Mouse (Mus musculus): ENCODE data around the gene Tmtc2. TPM values are rescaled to one million over a fixed set of nuclear protein-coding genes. Genes with fewer than 3 reads are reported as not detected.

The Tmtc2 gene
- polyA plus RNA-seq, 1 experiment = 0.55 TPM

DNA sequence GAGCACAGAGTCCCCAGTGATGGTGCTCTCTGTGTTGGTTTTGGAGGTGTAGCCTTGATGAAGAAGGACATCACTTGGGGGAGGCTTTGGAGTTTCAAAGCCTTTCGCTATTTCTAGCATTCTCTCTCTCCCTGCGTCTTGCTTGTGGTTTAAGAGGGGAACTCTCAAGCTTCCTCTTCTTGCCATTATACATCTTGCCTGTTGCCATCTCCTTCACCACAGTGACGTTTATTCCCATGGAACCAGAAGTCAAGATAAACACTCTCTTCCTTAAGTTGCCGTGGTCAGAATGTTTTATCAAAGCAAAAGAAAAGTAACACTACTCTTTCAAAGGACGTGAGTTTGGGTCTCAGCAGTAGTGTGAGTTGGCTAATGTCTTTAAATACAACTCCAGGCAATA, 387.6 kb downstream of the Tmtc2 start:
- TF ChIP-seq CTCF (IDR thresholded peaks at IDR 0.05; ENCODE audit: extremely low read depth, insufficient read depth, insufficient read length, insufficient replicate concordance) = no peak
- H3K4me1 ChIP-seq (ENCODE audit: control insufficient read depth, insufficient read depth, insufficient read length) = no peaks in the 10 kb centered on the region
- H3K27me3 ChIP-seq (ENCODE audit: control insufficient read depth, insufficient read depth, low read length) = no peaks in the 10 kb centered on the region
- 9% methylated on average over 5 of the region's 5 CpGs for WGBS
- H3K4me3 ChIP-seq (ENCODE audit: extremely low read depth, insufficient read depth, insufficient read length) = no peak overlapping the region
- no peaks in the 10 kb centered on the region for H3K36me3 ChIP-seq (ENCODE audit: control insufficient read depth, insufficient read depth, low read length)
- no peak overlapping the region for H3K27ac ChIP-seq (ENCODE audit: insufficient read depth, low read length)
- DNase-seq (ENCODE audit: low read depth in 1 of 2, low spot score in 2 of 2) = no peak

DNA sequence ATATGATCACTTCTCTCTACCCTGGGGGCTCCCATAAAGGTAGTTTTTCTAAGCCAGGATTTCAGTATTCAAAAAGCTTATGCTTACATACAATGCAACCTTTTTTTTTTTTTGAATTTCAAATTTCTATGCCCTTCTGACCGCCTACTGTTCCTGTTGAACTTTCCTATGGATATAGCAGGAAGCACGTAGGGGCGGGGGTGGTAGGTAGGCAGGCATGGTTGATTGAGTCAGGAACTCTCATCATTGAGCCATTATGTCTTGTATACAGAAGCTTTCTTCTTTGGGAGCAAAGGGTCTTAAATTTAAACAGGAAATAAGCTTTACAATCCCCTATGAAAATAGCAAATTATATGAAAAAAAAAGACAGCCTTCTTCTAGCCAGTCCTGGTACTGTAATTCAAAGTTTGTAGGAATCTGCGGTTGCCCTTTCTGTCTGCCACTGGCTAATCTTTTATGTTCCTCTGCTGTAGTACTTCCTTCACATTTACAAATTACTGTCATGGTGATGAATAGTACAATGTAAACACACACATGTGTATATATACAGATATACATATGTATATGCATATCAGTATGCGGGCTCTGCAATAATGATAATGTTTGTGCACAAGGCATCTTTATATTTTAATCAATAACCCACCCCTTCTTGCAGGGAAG, 405.7 kb downstream of the Tmtc2 start:
- 91% methylated on average over 5 of the region's 5 CpGs for WGBS
- DNase-seq (ENCODE audit: low read depth in 1 of 2, low spot score in 2 of 2) = no peak
- Histone ChIP-seq H3K4me3 (ENCODE audit: extremely low read depth, insufficient read depth, insufficient read length) (no peak overlapping the region), H3K36me3 (ENCODE audit: control insufficient read depth, insufficient read depth, low read length) (no peaks in the 10 kb centered on the region), H3K27ac (ENCODE audit: insufficient read depth, low read length) (no peak overlapping the region), H3K27me3 (ENCODE audit: control insufficient read depth, insufficient read depth, low read length) (no peaks in the 10 kb centered on the region), H3K4me1 (ENCODE audit: control insufficient read depth, insufficient read depth, insufficient read length) (no peaks in the 10 kb centered on the region)
- TF ChIP-seq CTCF (IDR thresholded peaks at IDR 0.05; ENCODE audit: extremely low read depth, insufficient read depth, insufficient read length, insufficient replicate concordance) (no peak), POLR2A (IDR thresholded peaks at IDR 0.05; ENCODE audit: low read depth, low read length) (no peak)

DNA sequence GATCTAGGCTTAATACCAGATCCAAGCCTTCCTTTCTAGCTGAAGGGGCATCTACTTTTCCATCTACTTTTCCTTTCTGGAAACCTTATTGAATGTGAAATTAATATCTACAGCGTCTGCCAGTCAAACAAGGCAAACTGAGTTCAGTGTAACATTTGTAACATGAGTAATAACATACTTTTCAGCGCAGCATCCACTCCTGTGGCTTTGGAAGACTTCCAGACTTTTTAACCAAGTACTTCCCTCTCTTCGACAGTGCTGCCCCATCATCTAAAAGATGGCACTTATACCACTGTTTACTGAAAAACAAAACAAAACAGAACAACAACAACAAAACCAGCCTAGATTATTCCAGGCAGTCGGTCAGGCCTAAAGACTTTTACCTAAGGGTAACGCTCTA, 409.0 kb downstream of the Tmtc2 start:
- TF ChIP-seq CTCF (IDR thresholded peaks at IDR 0.05; ENCODE audit: extremely low read depth, insufficient read depth, insufficient read length, insufficient replicate concordance) = no peak
- WGBS = 55% methylated on average over 5 of the region's 5 CpGs

DNA sequence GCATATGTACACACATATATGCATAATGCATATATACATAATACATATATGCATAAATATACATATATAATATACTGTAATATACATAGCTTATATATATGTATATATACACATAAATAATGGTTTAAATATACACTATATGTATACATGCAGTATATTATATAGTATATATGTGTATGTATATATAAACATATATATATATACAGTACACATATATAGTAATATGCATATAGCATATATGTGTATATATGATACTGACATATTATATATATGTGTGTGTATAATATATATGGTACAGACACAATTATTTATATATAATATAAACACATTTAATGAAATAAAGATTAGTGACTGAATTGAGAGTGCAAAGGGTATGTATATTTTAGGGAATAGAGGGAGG, 420.5 kb downstream of the Tmtc2 start:
- Histone ChIP-seq H3K4me3 (ENCODE audit: extremely low read depth, insufficient read depth, insufficient read length) (no peak overlapping the region), H3K27me3 (ENCODE audit: control insufficient read depth, insufficient read depth, low read length) (no peaks in the 10 kb centered on the region), H3K27ac (ENCODE audit: insufficient read depth, low read length) (no peak overlapping the region), H3K36me3 (ENCODE audit: control insufficient read depth, insufficient read depth, low read length) (no peaks in the 10 kb centered on the region), H3K4me1 (ENCODE audit: control insufficient read depth, insufficient read depth, insufficient read length) (no peaks in the 10 kb centered on the region)
- TF ChIP-seq POLR2A (IDR thresholded peaks at IDR 0.05; ENCODE audit: low read depth, low read length) = no peak
- TF ChIP-seq CTCF (IDR thresholded peaks at IDR 0.05; ENCODE audit: extremely low read depth, insufficient read depth, insufficient read length, insufficient replicate concordance) = no peak
- DNase-seq (ENCODE audit: low read depth in 1 of 2, low spot score in 2 of 2) = no peak

More for the DNA sequence above, 409.0 kb downstream of the Tmtc2 start:
- H3K27me3 ChIP-seq (ENCODE audit: control insufficient read depth, insufficient read depth, low read length) = no peaks in the 10 kb centered on the region
- H3K36me3 ChIP-seq (ENCODE audit: control insufficient read depth, insufficient read depth, low read length) = no peaks in the 10 kb centered on the region
- H3K4me3 ChIP-seq (ENCODE audit: extremely low read depth, insufficient read depth, insufficient read length) = no peak overlapping the region
- no peak for DNase-seq (ENCODE audit: low read depth in 1 of 2, low spot score in 2 of 2)
- no peak overlapping the region for H3K27ac ChIP-seq (ENCODE audit: insufficient read depth, low read length)
- no peaks in the 10 kb centered on the region for H3K4me1 ChIP-seq (ENCODE audit: control insufficient read depth, insufficient read depth, insufficient read length)

DNA sequence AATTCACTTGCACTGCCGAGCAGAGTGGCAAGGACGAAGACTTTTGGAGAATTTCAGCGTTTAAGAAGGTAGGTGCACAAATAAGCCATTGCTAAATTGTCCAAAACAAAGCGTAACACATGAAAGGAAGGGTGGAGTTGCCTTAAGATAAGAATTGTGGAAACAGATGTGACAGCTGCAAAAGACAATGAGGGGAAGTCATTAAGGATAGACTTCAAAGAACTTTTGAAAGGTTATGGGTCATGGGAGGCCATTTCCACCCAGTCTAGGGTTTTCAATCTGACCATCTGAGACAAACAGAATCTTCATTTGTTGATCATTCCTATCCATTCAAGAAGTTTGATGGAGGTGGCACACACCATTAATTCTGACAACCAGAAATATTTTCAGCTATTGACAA, 429.9 kb downstream of the Tmtc2 start:
- Histone ChIP-seq H3K4me3 (ENCODE audit: extremely low read depth, insufficient read depth, insufficient read length) (no peak overlapping the region), H3K27me3 (ENCODE audit: control insufficient read depth, insufficient read depth, low read length) (no peaks in the 10 kb centered on the region), H3K36me3 (ENCODE audit: control insufficient read depth, insufficient read depth, low read length) (no peaks in the 10 kb centered on the region), H3K4me1 (ENCODE audit: control insufficient read depth, insufficient read depth, insufficient read length) (no peaks in the 10 kb centered on the region), H3K27ac (ENCODE audit: insufficient read depth, low read length) (no peak overlapping the region)
- 48% methylated on average over 4 of the region's 4 CpGs for WGBS
- DNase-seq (ENCODE audit: low read depth in 1 of 2, low spot score in 2 of 2) = no peak
- no peak for TF ChIP-seq CTCF (IDR thresholded peaks at IDR 0.05; ENCODE audit: extremely low read depth, insufficient read depth, insufficient read length, insufficient replicate concordance)
- no peak for TF ChIP-seq POLR2A (IDR thresholded peaks at IDR 0.05; ENCODE audit: low read depth, low read length)

DNA sequence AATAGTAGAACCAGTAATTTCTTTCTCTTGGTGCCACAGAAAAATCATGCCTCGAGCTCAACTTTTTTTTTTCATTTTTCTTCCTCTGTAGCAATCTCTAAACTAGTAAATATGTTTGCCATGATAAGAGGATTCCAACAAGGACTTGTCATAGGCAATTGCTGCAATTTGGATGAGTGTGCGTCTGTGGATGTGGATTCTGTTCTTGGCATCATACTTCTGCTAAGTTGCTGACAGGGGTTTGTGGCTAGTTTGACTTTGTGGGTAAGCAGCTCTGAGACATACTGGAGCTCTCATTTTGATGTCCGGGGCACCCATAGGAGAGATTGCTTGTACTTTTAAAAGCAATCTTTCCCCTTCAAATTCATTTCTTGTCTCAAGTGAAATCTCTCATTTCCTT, 432.1 kb downstream of the Tmtc2 start:
- Histone ChIP-seq H3K4me3 (ENCODE audit: extremely low read depth, insufficient read depth, insufficient read length) (no peak overlapping the region), H3K36me3 (ENCODE audit: control insufficient read depth, insufficient read depth, low read length) (no peaks in the 10 kb centered on the region), H3K4me1 (ENCODE audit: control insufficient read depth, insufficient read depth, insufficient read length) (no peaks in the 10 kb centered on the region), H3K27me3 (ENCODE audit: control insufficient read depth, insufficient read depth, low read length) (no peaks in the 10 kb centered on the region), H3K27ac (ENCODE audit: insufficient read depth, low read length) (no peak overlapping the region)
- WGBS = 79% methylated on average over 3 of the region's 3 CpGs
- no peak for DNase-seq (ENCODE audit: low read depth in 1 of 2, low spot score in 2 of 2)
- no peak for TF ChIP-seq CTCF (IDR thresholded peaks at IDR 0.05; ENCODE audit: extremely low read depth, insufficient read depth, insufficient read length, insufficient replicate concordance)
- no peak for TF ChIP-seq POLR2A (IDR thresholded peaks at IDR 0.05; ENCODE audit: low read depth, low read length)

Data from spleen, adult 2 months (tissue).